ENCODE assay signal across 10 mouse cellular contexts in genomic region chr17:84385696-84386095, GRCm38 (mm10).
DNase-seq lines count a peak whose midpoint lies in the region; ATAC-seq and TF ChIP-seq lines count a peak whose summit lies in the region.
"Had no signal": no experiment of that assay in that cellular context is flagged by ENCODE, and none has a peak within 500 bp of the region (broad histone marks: within the 10 kb centered on the region; RNA-seq: fewer than 3 reads in every experiment).

No protein-coding gene starts in this region.

- no peak overlapping the region for H3K9ac ChIP-seq in forebrain, postnatal 0 days
- H3K9ac ChIP-seq in forebrain, embryonic 13.5 days = no peak overlapping the region
- H3K9ac ChIP-seq in lung, postnatal 0 days (replicated peaks; ENCODE audit: low read depth) = no peak overlapping the region
- H3K9ac ChIP-seq in stomach, postnatal 0 days (ENCODE audit: low read length) = no peak overlapping the region
- H3K9ac ChIP-seq in heart, embryonic 12.5 days = no peak overlapping the region

- WGBS in forebrain, postnatal 0 days = 79% methylated on average over 6 of the region's 6 CpGs
- 91% methylated on average over 6 of the region's 6 CpGs for WGBS in forebrain, embryonic 13.5 days
- 80% methylated on average over 6 of the region's 6 CpGs for WGBS in lung, postnatal 0 days
- WGBS in stomach, postnatal 0 days = 67% methylated on average over 6 of the region's 6 CpGs
- WGBS in heart, embryonic 12.5 days = 86% methylated on average over 6 of the region's 6 CpGs

- peak; percentile 68 for DNase-seq in forebrain, postnatal 0 days
- peak; percentile 85 for DNase-seq in lung, postnatal 0 days (ENCODE audit: low spot score)
- no peak for DNase-seq in lung, adult 18-20 months
- peak; percentile 55 for DNase-seq in embryo, embryonic 10.5 days (ENCODE audit: low spot score)
- DNase-seq in stomach, postnatal 0 days (ENCODE audit: low spot score) = no peak
- DNase-seq: thymus, postnatal 4 days had no signal

- no peak overlapping the region for H3K4me3 ChIP-seq in forebrain, postnatal 0 days (ENCODE audit: low read depth, low read length)
- H3K4me3 ChIP-seq in forebrain, embryonic 13.5 days = no peak overlapping the region
- H3K4me3 ChIP-seq in lung, postnatal 0 days (ENCODE audit: low read depth, low read length) = no peak overlapping the region
- no peak overlapping the region for H3K4me3 ChIP-seq in stomach, postnatal 0 days (ENCODE audit: low read depth, low read length)
- no peak overlapping the region for H3K4me3 ChIP-seq in heart, embryonic 12.5 days
- H3K4me3 ChIP-seq: megakaryocyte, embryonic 14.5 days had no signal

- TF ChIP-seq EP300 in lung, postnatal 0 days (IDR thresholded peaks at IDR 0.05) = no peak
- no peak for TF ChIP-seq EP300 in stomach, postnatal 0 days (optimal IDR thresholded peaks at IDR 0.05)

- peak; percentile 56; the same call in 1 of the 2 replicates for ATAC-seq in forebrain, postnatal 0 days
- ATAC-seq in forebrain, embryonic 13.5 days = no peak; the same call in 1 of the 2 replicates
- ATAC-seq in lung, postnatal 0 days = no peak; the same call in 1 of the 2 replicates
- peak; percentile 57; the same call in 1 of the 2 replicates for ATAC-seq in stomach, postnatal 0 days (ENCODE audit: low FRiP score, low TSS enrichment)
- ATAC-seq in erythroid progenitor cell, adult 5-6 weeks (replicated peaks; ENCODE audit: low FRiP score, poor library complexity, severe bottlenecking) = no peak
- no peak for ATAC-seq in heart, embryonic 12.5 days (ENCODE audit: insufficient number of reproducible peaks, low FRiP score)

- TF ChIP-seq CTCF in forebrain, postnatal 0 days (IDR thresholded peaks at IDR 0.05; ENCODE audit: low read depth) = peak; percentile 85
- peak; percentile 86 for TF ChIP-seq CTCF in lung, postnatal 0 days (IDR thresholded peaks at IDR 0.05)
- peak; percentile 87 for TF ChIP-seq CTCF in stomach, postnatal 0 days (IDR thresholded peaks at IDR 0.05; ENCODE audit: low read depth)

- no peaks in the 10 kb centered on the region for H3K9me3 ChIP-seq in forebrain, postnatal 0 days (ENCODE audit: low read length)
- no peaks in the 10 kb centered on the region for H3K9me3 ChIP-seq in forebrain, embryonic 13.5 days (replicated peaks)
- no peaks in the 10 kb centered on the region for H3K9me3 ChIP-seq in lung, postnatal 0 days (ENCODE audit: low read length)
- H3K9me3 ChIP-seq in stomach, postnatal 0 days (ENCODE audit: control insufficient read depth, low read length) = no peaks in the 10 kb centered on the region
- 0 out of 2 replicates have a peak, but pooled peaks cover 2% of the 10 kb centered on the region for H3K9me3 ChIP-seq in heart, embryonic 12.5 days (replicated peaks)

- no peaks in the 10 kb centered on the region for H3K27me3 ChIP-seq in forebrain, postnatal 0 days (ENCODE audit: insufficient read depth, low read length)
- H3K27me3 ChIP-seq in forebrain, embryonic 13.5 days = no peaks in the 10 kb centered on the region
- H3K27me3 ChIP-seq in lung, postnatal 0 days (replicated peaks; ENCODE audit: insufficient read depth, low read length) = no peaks in the 10 kb centered on the region
- no peaks in the 10 kb centered on the region for H3K27me3 ChIP-seq in stomach, postnatal 0 days (ENCODE audit: control insufficient read depth, insufficient read depth, low read length)
- H3K27me3 ChIP-seq in heart, embryonic 12.5 days (replicated peaks) = no peaks in the 10 kb centered on the region
- H3K27me3 ChIP-seq: megakaryocyte, embryonic 14.5 days had no signal

- H3K4me2 ChIP-seq in forebrain, postnatal 0 days (ENCODE audit: low read depth) = no peak overlapping the region
- H3K4me2 ChIP-seq in forebrain, embryonic 13.5 days = no peak overlapping the region
- no peak overlapping the region for H3K4me2 ChIP-seq in lung, postnatal 0 days (replicated peaks; ENCODE audit: low read depth, low read length)
- H3K4me2 ChIP-seq in stomach, postnatal 0 days (replicated peaks; ENCODE audit: low read depth) = no peak overlapping the region
- no peak overlapping the region for H3K4me2 ChIP-seq in heart, embryonic 12.5 days

- peaks cover 4% of the 10 kb centered on the region for H3K36me3 ChIP-seq in forebrain, postnatal 0 days (ENCODE audit: insufficient read depth)
- peaks cover 41% of the 10 kb centered on the region for H3K36me3 ChIP-seq in forebrain, embryonic 13.5 days (ENCODE audit: poor library complexity, severe bottlenecking)
- H3K36me3 ChIP-seq in lung, postnatal 0 days (ENCODE audit: insufficient read depth, low read length) = 0 out of 2 replicates have a peak, but pooled peaks cover 4% of the 10 kb centered on the region
- H3K36me3 ChIP-seq in stomach, postnatal 0 days (ENCODE audit: control insufficient read depth, insufficient read depth, low read length) = no peaks in the 10 kb centered on the region; the same call in 1 of the 2 replicates
- H3K36me3 ChIP-seq in heart, embryonic 12.5 days = peaks cover 29% of the 10 kb centered on the region

- H3K27ac ChIP-seq in forebrain, postnatal 0 days (ENCODE audit: low read depth, low read length) = no peak overlapping the region
- H3K27ac ChIP-seq in forebrain, embryonic 13.5 days = no peak overlapping the region
- no peak overlapping the region for H3K27ac ChIP-seq in lung, postnatal 0 days (ENCODE audit: low read length)
- H3K27ac ChIP-seq in stomach, postnatal 0 days (replicated peaks) = no peak overlapping the region
- no peak overlapping the region for H3K27ac ChIP-seq in heart, embryonic 12.5 days (ENCODE audit: poor library complexity, severe bottlenecking)

- H3K4me1 ChIP-seq in forebrain, postnatal 0 days (ENCODE audit: insufficient read depth) = no peaks in the 10 kb centered on the region
- H3K4me1 ChIP-seq in forebrain, embryonic 13.5 days = no peaks in the 10 kb centered on the region
- no peaks in the 10 kb centered on the region for H3K4me1 ChIP-seq in lung, postnatal 0 days (ENCODE audit: insufficient read depth, low read depth, low read length)
- no peaks in the 10 kb centered on the region for H3K4me1 ChIP-seq in stomach, postnatal 0 days (replicated peaks; ENCODE audit: control insufficient read depth, insufficient read depth)
- H3K4me1 ChIP-seq in heart, embryonic 12.5 days (replicated peaks) = no peaks in the 10 kb centered on the region

Comparison
In these comparisons a context has a peak if more than half of its experiments do, and no peak if none do; other contexts are left out.
1. ATAC-seq: peak in forebrain, postnatal 0 days (single experiment) and stomach, postnatal 0 days (single experiment); none in forebrain, embryonic 13.5 days (single experiment), lung, postnatal 0 days (single experiment), erythroid progenitor cell, adult 5-6 weeks (single experiment) and heart, embryonic 12.5 days (single experiment).
2. DNase-seq: peak in forebrain, postnatal 0 days (single experiment), lung, postnatal 0 days (single experiment) and embryo, embryonic 10.5 days (single experiment); none in lung, adult 18-20 months (0 of 2) and stomach, postnatal 0 days (single experiment).
3. Peak in every context shown above with its lines, with median percentiles within 50 percentile points of each other: CTCF ChIP-seq.